Mouse (Mus musculus) G1E (cell line): Measurements from ENCODE around the gene Itsn1.

Source experiments
- CTCF ChIP-seq: IDR thresholded peaks from 2 replicates; pipeline ENCODE4 v1.5.1; 2012; ENCODE audit warnings: low read depth, low read length, inconsistent platforms, mixed read lengths
- GATA1 ChIP-seq: IDR thresholded peaks from 2 replicates; pipeline ENCODE4 v1.6.1; 2012; ENCODE audit warnings: borderline replicate concordance, low read length, inconsistent platforms, mixed read lengths
- GATA2 ChIP-seq: IDR thresholded peaks from 2 replicates; pipeline ENCODE4 v1.6.1; 2012; ENCODE audit warnings: low read depth, low read length, inconsistent platforms, borderline replicate concordance
- TAL1 ChIP-seq: conservative IDR thresholded peaks from 2 replicates; pipeline ENCODE4 v1.6.1; 2012; ENCODE audit warnings: low read depth, low read length, inconsistent platforms, mixed read lengths

- TF ChIP-seq CTCF (no peak), GATA1 (no peak), TAL1 (peak; percentile 69), GATA2 (no peak)
Observed at GRCm38 (mm10) chr16:91789728-91790127, 60.6 kb downstream of the Itsn1 start.
